Mouse (Mus musculus) regulatory T cell (primary cell): ENCODE measurements around the gene Sdha.

Source experiments
- in situ Hi-C: fragments of 300-600 bp; cut with MboI, MseI; formaldehyde crosslinking; loops from one replicate; pipeline ENCODE4 v1.15.1; 2025; ENCODE audit warnings: high pct_unique_total_duplicates

Gene Sdha

GRCm38 (mm10) chr13:74305380-74305779, 44.7 kb downstream of the Sdha start:
- in situ Hi-C loops, result no loop called here

- in situ Hi-C loops, result loop anchor here (5.0 kb wide), 1 partner anchor 110 kb away; no protein-coding TSS in a partner anchor
Observed at GRCm38 (mm10) chr13:74302050-74303037, 47.7 kb downstream of the Sdha start.

GRCm38 (mm10) chr13:74301607-74301984, 48.5 kb downstream of the Sdha start:
- in situ Hi-C loops, result loop anchor here (5.0 kb wide), 1 partner anchor 109 kb away; no protein-coding TSS in a partner anchor

- in situ Hi-C loops, result loop anchor here (5.0 kb wide), 1 partner anchor 109 kb away; no protein-coding TSS in a partner anchor
Observed at GRCm38 (mm10) chr13:74300925-74301606, 49.0 kb downstream of the Sdha start.

GRCm38 (mm10) chr13:74296376-74296775, 53.7 kb downstream of the Sdha start:
- in situ Hi-C loops, result no loop called here

GRCm38 (mm10) chr13:74292167-74292566, 57.9 kb downstream of the Sdha start, which contains the start of gene Ahrr:
TSS of gene Ahrr (minus strand) at chr13:74292331.
- in situ Hi-C loops, result loop anchor here (5.0 kb wide), 1 partner anchor 190 kb away; no protein-coding TSS in a partner anchor

GRCm38 (mm10) chr13:74289646-74290045, 60.4 kb downstream of the Sdha start:
- in situ Hi-C loops, result loop anchor here (5.0 kb wide), 1 partner anchor 187 kb away; no protein-coding TSS in a partner anchor

- in situ Hi-C loops, result no loop called here
Observed at GRCm38 (mm10) chr13:74282299-74282698, 67.8 kb downstream of the Sdha start.

- in situ Hi-C loops, result no loop called here
Observed at GRCm38 (mm10) chr13:74275726-74276125, 74.4 kb downstream of the Sdha start.
